Mouse (Mus musculus) forebrain, embryonic 13.5 days (tissue): ENCODE measurements around the gene Shank2. TPM values are rescaled to one million over a fixed set of nuclear protein-coding genes. Genes with fewer than 3 reads are reported as not detected.

Experiments
- ATAC-seq: fragments of 200-750 bp; cut with Nextera tagmentation; 2 replicates; pipeline ENCODE4 v1.8.0; 2017
- H3K27ac ChIP-seq: fragments of 300-500 bp; sonication (generic); 2 replicates; pipeline ENCODE4 v1.5.1; 2015; ENCODE audit warnings: inconsistent platforms, mild to moderate bottlenecking, moderate library complexity
- H3K27me3 ChIP-seq: fragments of 300-500 bp; sonication (generic); 2 replicates; pipeline ENCODE4 v1.6.1; 2015; ENCODE audit warnings: mild to moderate bottlenecking, inconsistent platforms
- H3K36me3 ChIP-seq: fragments of 300-500 bp; sonication (generic); 2 replicates; pipeline ENCODE4 v1.6.1; 2015; ENCODE audit warnings: mild to moderate bottlenecking, inconsistent platforms; ENCODE audit not compliant: poor library complexity, severe bottlenecking
- H3K4me1 ChIP-seq: fragments of 300-500 bp; sonication (generic); 2 replicates; pipeline ENCODE4 v1.6.1; 2015; ENCODE audit warnings: inconsistent platforms
- H3K4me2 ChIP-seq: fragments of 300-500 bp; sonication (generic); 2 replicates; pipeline ENCODE4 v1.6.1; 2015; ENCODE audit warnings: inconsistent platforms, mild to moderate bottlenecking, moderate library complexity
- H3K4me3 ChIP-seq: fragments of 300-500 bp; sonication (generic); 2 replicates; pipeline ENCODE4 v1.5.1; 2015; ENCODE audit warnings: mild to moderate bottlenecking, inconsistent platforms
- H3K9ac ChIP-seq: fragments of 300-500 bp; sonication (generic); 2 replicates; pipeline ENCODE4 v1.6.1; 2015; ENCODE audit warnings: mild to moderate bottlenecking, inconsistent platforms
- H3K9me3 ChIP-seq: fragments of 300-500 bp; sonication (generic); replicated peaks from 2 replicates; pipeline ENCODE4 v1.6.1; 2016; ENCODE audit warnings: inconsistent platforms
- WGBS: fragments of 180-500 bp; shearing (Covaris S2); methylation state at CpG from one replicate; pipeline ENCODE4 v1.1.7; 2015; 5-methylcytosine and 5-hydroxymethylcytosine counted together
- polyA plus RNA-seq: library from polyadenylated mRNA; unstranded; fragments of >200 nt; fragmentation: Nextera tagmentation; extraction: Ambion mirVana; gene quantifications from 2 replicates; pipeline ENCODE4 v1.2.1, GENCODE M21; 2015

Shank2 gene
- polyA plus RNA-seq, 1 experiment from 2014 or later: 4.1 TPM

- Histone ChIP-seq H3K4me2 (no peak overlapping the region), H3K9ac (no peak overlapping the region), H3K4me3 (no peak overlapping the region), H3K36me3 (no peaks in the 10 kb centered on the region), H3K27me3 (no peaks in the 10 kb centered on the region), H3K4me1 (peaks cover 33% of the 10 kb centered on the region), H3K9me3 (no peaks in the 10 kb centered on the region), H3K27ac (peak overlapping the region; percentile 17; the same call in 1 of the 2 replicates)
- ATAC-seq: no peak
- WGBS: 50% methylated on average over 13 of the region's 13 CpGs
Measured at GRCm38 (mm10) chr7:144294239-144295200, 292.8 kb downstream of the Shank2 start.

DNA sequence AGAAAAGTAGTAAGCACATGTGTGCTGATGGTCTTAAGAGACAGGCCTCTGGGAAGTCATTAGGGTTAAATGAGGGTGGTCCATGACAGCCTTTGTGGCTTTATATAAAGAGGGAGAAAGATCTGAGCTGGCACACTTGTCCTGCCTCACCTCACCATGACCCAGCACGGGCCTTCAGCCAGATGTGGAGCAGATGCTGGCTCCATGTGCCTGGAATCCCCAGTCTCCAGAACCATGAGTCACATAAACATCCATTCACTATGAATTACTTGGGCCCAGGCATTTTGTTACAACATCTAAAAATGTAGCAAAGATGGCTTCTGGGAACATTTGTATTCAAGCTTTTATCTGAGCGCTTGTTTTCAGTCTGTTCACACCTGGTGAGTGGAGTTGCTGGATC is 297.6 kb downstream of the Shank2 start:
- Histone ChIP-seq H3K9me3 (no peaks in the 10 kb centered on the region), H3K4me3 (no peak overlapping the region), H3K36me3 (no peaks in the 10 kb centered on the region), H3K27ac (no peak overlapping the region), H3K4me1 (peaks cover 8% of the 10 kb centered on the region), H3K27me3 (no peaks in the 10 kb centered on the region), H3K9ac (no peak overlapping the region), H3K4me2 (no peak overlapping the region)
- ATAC-seq: no peak
- WGBS: 83% methylated on average over 2 of the region's 2 CpGs

DNA sequence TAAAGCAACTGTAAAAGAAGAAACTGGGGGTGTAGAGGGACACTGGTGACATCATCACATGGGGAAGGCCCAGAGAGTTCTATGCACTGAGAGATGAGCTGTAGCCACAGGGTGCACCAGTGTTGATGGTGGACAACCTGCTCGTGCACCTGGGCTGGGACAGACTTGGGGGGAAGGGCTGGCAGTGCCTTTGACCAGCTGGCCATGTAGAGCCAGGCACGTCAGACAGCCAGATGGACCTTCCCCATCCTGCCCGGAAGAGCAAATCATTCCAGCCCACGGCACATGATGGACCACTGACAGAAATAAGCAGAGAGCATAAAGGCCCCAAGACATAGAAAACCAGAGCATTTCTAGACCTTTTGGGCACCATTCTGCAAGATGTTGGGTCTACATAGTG is 299.9 kb downstream of the Shank2 start:
- Histone ChIP-seq H3K9me3 (no peaks in the 10 kb centered on the region), H3K27ac (no peak overlapping the region), H3K36me3 (no peaks in the 10 kb centered on the region), H3K4me1 (no peaks in the 10 kb centered on the region), H3K4me3 (no peak overlapping the region), H3K27me3 (no peaks in the 10 kb centered on the region), H3K4me2 (no peak overlapping the region), H3K9ac (no peak overlapping the region)
- no peak for ATAC-seq
- WGBS: 91% methylated on average over 4 of the region's 4 CpGs

DNA sequence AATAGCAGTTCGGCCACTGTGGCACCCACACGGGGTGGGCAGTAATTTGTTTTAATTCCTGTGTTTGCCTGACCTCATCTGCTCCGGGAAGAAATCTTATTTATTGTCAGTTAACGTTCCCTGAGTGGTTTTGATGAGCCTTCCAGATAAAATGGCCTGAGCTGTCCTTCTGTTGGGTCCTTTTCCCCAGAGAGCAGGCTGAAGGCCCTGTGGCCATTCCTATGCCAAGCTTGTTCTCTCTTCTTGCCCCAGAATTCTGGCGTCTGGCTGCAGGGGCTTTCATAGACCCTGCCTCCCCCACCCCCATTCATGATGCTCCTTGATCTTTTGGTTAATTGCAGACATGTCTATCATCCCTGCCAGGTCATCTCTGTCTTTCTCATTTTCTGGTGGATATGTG is 300.8 kb downstream of the Shank2 start:
- WGBS: 80% methylated on average over 5 of the region's 5 CpGs
- Histone ChIP-seq H3K27me3 (no peaks in the 10 kb centered on the region), H3K4me1 (no peaks in the 10 kb centered on the region), H3K9ac (no peak overlapping the region), H3K9me3 (no peaks in the 10 kb centered on the region), H3K4me2 (no peak overlapping the region), H3K36me3 (no peaks in the 10 kb centered on the region), H3K27ac (no peak overlapping the region), H3K4me3 (no peak overlapping the region)
- ATAC-seq: no peak

DNA sequence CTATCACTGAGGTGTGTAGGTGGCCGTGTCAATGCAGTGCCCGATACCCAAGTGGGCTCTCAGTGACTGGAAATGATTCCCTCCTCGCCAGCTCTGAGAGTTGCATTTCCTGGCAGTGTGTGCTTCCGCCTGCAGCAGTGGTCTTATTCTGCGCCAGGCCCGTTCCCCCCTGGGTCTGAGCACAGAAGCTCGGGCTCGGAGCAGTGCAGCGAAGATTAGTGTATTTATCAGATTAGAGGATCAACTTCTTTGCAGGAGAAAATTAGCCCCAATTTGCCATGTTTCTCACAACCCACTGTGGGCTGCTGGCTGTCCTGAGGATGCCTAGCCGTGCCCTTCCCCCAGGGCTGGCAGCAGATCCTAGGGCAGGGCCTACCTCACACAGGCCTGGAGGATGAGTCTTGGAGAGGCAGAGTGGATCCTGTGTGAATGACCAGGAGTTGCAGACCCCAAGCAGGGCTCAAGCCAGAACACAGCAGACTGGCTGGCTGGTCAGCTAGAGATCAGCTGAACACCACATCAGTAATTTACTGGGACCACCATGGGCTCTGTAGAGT is 306.2 kb downstream of the Shank2 start:
- no peak for ATAC-seq
- H3K4me3 ChIP-seq: no peak overlapping the region
- H3K27ac ChIP-seq: no peak overlapping the region
- no peak overlapping the region for H3K4me2 ChIP-seq
- no peaks in the 10 kb centered on the region for H3K27me3 ChIP-seq
- no peaks in the 10 kb centered on the region for H3K9me3 ChIP-seq
- H3K36me3 ChIP-seq: no peaks in the 10 kb centered on the region
- no peaks in the 10 kb centered on the region for H3K4me1 ChIP-seq
- WGBS: 78% methylated on average over 10 of the region's 10 CpGs
- H3K9ac ChIP-seq: no peak overlapping the region

- no peak overlapping the region for H3K4me3 ChIP-seq
- no peak overlapping the region for H3K27ac ChIP-seq
- H3K4me1 ChIP-seq: peaks cover 17% of the 10 kb centered on the region
- WGBS: 93% methylated on average over 11 of the region's 11 CpGs
- no peak overlapping the region for H3K4me2 ChIP-seq
- no peaks in the 10 kb centered on the region for H3K9me3 ChIP-seq
- H3K36me3 ChIP-seq: no peaks in the 10 kb centered on the region
- no peaks in the 10 kb centered on the region for H3K27me3 ChIP-seq
- no peak overlapping the region for H3K9ac ChIP-seq
- ATAC-seq: no peak
Measured at GRCm38 (mm10) chr7:144314438-144315105, 312.8 kb downstream of the Shank2 start.

GRCm38 (mm10) chr7:144316224-144316623 is 314.5 kb downstream of the Shank2 start:
- WGBS: 93% methylated on average over 6 of the region's 6 CpGs
- no peak overlapping the region for H3K27ac ChIP-seq
- no peaks in the 10 kb centered on the region for H3K36me3 ChIP-seq
- no peaks in the 10 kb centered on the region for H3K27me3 ChIP-seq
- ATAC-seq: no peak
- no peaks in the 10 kb centered on the region for H3K9me3 ChIP-seq
- H3K4me3 ChIP-seq: no peak overlapping the region
- H3K4me2 ChIP-seq: 0 out of 2 replicates have a peak overlapping the region, but pooled peaks have one; percentile 18
- peaks cover 17% of the 10 kb centered on the region for H3K4me1 ChIP-seq
- no peak overlapping the region; the same call in 1 of the 2 replicates for H3K9ac ChIP-seq

- H3K27me3 ChIP-seq: no peaks in the 10 kb centered on the region
- H3K27ac ChIP-seq: peak overlapping the region; percentile 51; the same call in 1 of the 2 replicates
- 16% methylated on average over 10 of the region's 10 CpGs for WGBS
- no peaks in the 10 kb centered on the region for H3K36me3 ChIP-seq
- H3K4me2 ChIP-seq: peak overlapping the region; percentile 18; the same call in 1 of the 2 replicates
- H3K4me1 ChIP-seq: peaks cover 17% of the 10 kb centered on the region
- H3K4me3 ChIP-seq: no peak overlapping the region
- no peak overlapping the region; the same call in 1 of the 2 replicates for H3K9ac ChIP-seq
- peak; percentile 71 for ATAC-seq
- no peaks in the 10 kb centered on the region for H3K9me3 ChIP-seq
Measured at GRCm38 (mm10) chr7:144316797-144317196, 315.1 kb downstream of the Shank2 start.

DNA sequence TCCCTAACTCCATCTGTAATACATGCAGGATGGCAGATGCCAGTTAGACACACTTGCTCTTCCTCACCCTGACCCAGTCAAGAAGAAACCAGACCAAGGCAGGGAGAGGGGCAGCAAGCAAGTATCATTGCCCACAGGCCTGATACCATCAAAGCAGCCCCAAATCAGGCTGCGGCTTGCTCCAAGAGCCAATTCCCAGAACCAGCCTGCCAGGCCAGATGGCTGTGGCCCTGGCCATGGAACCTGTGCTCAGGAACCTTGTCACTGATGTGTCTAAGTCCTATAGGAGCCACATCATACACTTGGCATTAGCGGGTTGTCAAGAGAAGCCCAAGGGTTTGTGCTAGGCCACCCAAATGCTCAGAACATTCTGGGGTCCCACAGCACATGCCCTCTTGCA is 322.3 kb downstream of the Shank2 start:
- Histone ChIP-seq H3K4me3 (no peak overlapping the region), H3K9ac (no peak overlapping the region), H3K27ac (no peak overlapping the region), H3K9me3 (no peaks in the 10 kb centered on the region), H3K36me3 (no peaks in the 10 kb centered on the region), H3K4me2 (no peak overlapping the region), H3K27me3 (no peaks in the 10 kb centered on the region), H3K4me1 (no peaks in the 10 kb centered on the region)
- WGBS: 98% methylated on average over 2 of the region's 2 CpGs
- ATAC-seq: no peak

DNA sequence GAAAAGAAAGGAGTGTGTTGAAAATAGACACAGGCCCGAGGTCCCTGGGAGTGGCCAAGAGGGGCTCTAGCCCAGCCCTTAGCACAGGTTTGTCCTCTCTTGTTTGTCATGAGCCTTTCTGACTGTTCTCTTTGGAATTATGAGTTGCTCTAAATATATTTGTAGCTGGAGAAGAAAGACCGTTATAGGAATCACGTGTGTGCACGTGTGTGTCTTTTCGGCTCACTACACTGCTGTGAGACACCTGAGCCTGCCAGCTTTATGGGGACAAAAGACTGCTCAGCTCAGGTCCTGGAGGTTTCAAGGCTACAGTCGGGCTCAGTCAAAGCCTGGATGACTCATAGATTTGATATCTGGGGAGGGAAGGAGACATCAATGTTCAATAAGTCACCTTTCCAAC is 323.1 kb downstream of the Shank2 start:
- Histone ChIP-seq H3K4me3 (no peak overlapping the region), H3K4me1 (no peaks in the 10 kb centered on the region; the same call in 1 of the 2 replicates), H3K9ac (no peak overlapping the region), H3K27me3 (no peaks in the 10 kb centered on the region), H3K36me3 (no peaks in the 10 kb centered on the region), H3K9me3 (no peaks in the 10 kb centered on the region), H3K27ac (no peak overlapping the region), H3K4me2 (no peak overlapping the region)
- WGBS: 84% methylated on average over 6 of the region's 6 CpGs
- no peak for ATAC-seq

DNA sequence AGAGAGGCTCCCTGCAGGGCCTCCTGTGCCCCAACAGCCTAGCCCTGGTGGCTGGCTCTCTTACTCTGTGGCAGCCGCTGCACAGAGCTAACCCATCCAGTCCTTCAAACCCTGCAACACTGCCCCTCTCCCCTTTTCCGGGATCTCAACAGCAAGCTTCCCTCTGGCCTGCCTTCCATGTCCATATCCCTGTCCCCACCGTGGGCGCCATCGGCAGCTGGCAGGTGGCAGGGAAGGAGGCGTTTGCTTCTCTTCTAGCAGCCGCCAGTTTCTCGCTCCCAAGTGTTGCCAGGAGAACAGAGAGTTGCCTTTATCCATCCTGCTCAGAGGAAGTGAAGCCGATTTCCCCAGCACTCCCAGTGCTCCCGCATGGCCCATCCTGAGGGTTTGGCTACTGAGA is 323.9 kb downstream of the Shank2 start:
- WGBS: 90% methylated on average over 10 of the region's 10 CpGs
- Histone ChIP-seq H3K4me1 (no peaks in the 10 kb centered on the region; the same call in 1 of the 2 replicates), H3K36me3 (no peaks in the 10 kb centered on the region), H3K9me3 (no peaks in the 10 kb centered on the region), H3K27me3 (no peaks in the 10 kb centered on the region), H3K27ac (no peak overlapping the region), H3K4me3 (no peak overlapping the region), H3K9ac (no peak overlapping the region), H3K4me2 (no peak overlapping the region)
- no peak for ATAC-seq

- H3K9me3 ChIP-seq: no peaks in the 10 kb centered on the region
- no peak overlapping the region for H3K9ac ChIP-seq
- no peaks in the 10 kb centered on the region for H3K27me3 ChIP-seq
- no peak overlapping the region for H3K4me2 ChIP-seq
- H3K4me3 ChIP-seq: no peak overlapping the region
- no peaks in the 10 kb centered on the region for H3K36me3 ChIP-seq
- ATAC-seq: no peak
- no peaks in the 10 kb centered on the region; the same call in 1 of the 2 replicates for H3K4me1 ChIP-seq
- no peak overlapping the region for H3K27ac ChIP-seq
- 74% methylated on average over 2 of the region's 2 CpGs for WGBS
Measured at GRCm38 (mm10) chr7:144329403-144329890, 327.7 kb downstream of the Shank2 start.
